Mouse (Mus musculus) neutrophil, adult 5-6 weeks (primary cell): ENCODE measurements around the gene Trex1. TPM values are rescaled to one million over a fixed set of nuclear protein-coding genes. Genes with fewer than 3 reads are reported as not detected.

Experiments
- ATAC-seq: fragments of 151-379, 151-347 bp; 2 replicates; pipeline ENCODE4 v1.8.0; 2017; ENCODE audit warnings: mild to moderate bottlenecking, moderate TSS enrichment; ENCODE audit not compliant: insufficient number of reproducible peaks, poor library complexity, low FRiP score, severe bottlenecking; ENCODE audit errors: extremely low read depth
- total RNA-seq: library from RNA; stranded (forward); fragments of 200-1000 nt; gene quantifications from 2 replicates; pipeline ENCODE4 v1.2.3, GENCODE M21; 2017

Trex1 gene
- total RNA-seq, 1 experiment from 2014 or later, result 29.1 TPM

DNA sequence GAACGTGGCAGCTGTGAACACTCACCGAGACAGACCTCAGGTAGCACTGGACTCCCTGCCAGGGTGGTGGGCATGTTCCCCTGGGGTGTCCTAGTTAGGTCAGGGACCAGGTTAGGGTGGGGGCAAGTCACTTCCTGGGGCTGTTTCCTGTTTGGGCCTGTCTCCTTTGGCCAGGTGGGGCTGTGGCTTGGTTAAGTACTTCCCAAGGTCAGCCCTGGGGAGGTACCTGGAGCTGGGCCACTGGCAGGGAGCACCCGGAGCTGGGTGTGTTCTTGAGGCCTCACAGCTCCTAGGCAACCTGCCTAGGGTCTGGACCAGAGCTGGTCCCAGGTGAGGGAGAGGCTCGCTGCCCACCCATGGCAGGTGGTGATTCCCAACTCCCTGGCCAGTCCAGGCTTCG is 30.6 kb downstream of the Trex1 start:
- ATAC-seq, result no peak

DNA sequence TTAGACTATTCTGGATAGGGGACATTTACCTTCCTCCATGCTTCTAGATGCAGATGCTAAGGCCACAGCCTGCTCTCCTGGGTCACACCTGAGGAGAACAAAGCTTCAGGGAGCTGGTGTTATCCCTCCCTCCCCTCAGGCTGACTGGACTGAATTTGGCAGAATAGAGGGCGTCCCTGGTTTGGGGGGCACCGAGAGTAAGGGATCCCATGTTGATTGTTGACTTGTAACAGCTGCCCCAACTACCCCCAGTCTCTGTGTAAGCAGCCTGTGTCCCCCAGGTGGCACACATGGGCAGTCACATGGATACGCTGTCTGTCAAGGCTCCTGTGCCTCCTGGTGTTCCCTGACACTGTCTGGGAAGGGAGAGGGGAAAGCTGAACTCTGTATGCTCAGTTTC is 31.1 kb downstream of the Trex1 start:
- ATAC-seq, result no peak

DNA sequence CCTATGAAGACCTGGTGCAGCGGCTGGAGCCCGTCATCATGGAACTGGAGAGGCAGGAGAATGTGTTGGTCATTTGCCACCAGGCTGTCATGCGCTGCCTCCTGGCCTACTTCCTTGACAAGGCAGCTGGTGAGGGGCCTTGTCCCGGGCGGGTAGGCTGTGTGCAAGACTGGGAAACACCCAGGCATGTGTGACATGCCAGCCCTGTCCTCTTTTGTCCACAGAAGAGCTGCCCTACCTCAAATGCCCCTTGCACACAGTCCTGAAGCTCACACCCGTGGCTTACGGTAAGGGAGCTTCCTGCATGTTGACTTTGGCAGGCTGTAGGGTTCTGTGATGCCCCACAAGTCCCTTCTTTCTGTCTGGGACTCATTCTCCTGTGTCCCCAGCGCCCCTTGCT is 32.0 kb downstream of the Trex1 start:
- no peak for ATAC-seq

GRCm38 (mm10) chr9:109022866-109023685 is 36.5 kb downstream of the Trex1 start:
- peak; percentile 59 for ATAC-seq

DNA sequence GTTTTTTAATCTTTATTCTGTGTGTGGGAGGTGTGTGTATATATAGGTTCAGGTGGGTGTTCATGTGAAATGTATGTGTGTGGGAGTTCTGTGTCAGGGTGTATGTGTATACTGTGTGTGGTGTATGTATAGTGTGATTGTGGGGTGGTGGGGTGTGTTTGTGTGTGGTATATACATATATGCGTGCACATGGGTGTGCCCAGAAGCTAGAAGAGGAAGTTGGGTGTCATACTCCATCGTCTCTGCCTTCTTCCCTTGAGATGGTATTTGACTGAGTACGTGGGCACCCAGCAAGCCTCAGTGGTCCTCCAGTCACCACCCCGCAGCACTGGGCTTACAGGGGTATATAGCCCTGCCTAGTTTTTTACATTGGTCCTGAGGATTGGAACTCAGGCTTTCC is 38.1 kb downstream of the Trex1 start:
- peak; percentile 83 for ATAC-seq

DNA sequence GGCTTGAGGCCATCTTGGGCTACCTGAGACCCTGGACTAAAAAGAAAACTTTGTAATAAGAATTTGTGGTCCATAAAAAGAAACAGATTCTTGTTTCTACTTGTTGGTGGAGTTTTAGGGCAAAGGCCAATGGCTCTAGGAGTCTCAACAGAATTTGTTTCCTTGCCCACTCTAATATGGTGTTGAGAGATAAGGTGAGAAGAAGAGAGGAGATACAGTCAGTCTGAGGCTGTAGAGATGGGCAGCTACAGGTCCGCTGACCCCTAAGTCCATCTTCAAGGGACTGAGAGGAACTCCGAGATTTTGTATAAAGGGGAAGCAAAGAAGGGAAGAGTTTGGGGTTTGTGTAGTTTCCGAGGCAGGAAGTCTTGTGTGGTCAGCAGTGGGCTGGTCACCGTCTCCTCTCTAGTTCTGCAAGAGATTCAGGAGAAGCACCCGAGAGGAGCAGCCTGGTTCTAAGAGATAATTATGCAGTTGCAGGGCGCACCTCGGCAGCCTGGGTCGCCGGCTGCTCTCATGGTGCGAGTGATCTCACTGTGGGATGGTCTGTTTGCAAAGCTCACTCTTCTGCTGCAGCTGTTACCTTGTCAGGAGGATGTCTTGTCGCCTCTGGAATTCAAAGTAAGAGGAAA is 42.4 kb downstream of the Trex1 start:
- ATAC-seq, result no peak

DNA sequence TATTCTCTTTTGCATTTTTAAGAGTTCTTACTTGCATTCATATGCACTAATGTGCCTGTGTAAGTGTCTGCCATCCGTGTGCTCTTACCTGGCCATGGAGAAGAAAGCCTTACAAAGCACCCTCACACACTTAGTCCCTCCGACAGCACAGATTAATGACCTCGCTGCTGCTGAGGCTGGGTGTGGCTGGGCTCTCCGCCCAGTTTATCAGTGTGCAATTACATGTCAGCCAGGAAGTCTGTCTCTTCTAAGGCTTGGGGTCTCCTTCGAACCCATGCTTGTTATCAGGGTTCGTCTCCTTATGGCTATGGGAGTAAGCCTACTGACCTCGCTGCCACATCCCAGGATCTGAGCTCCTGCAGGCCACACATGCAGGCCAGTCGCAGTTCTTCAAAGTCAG is 44.1 kb downstream of the Trex1 start:
- ATAC-seq, result no peak

- no peak for ATAC-seq
These were observed 49.2 kb downstream of the Trex1 start for GRCm38 (mm10) chr9:109010316-109010690.

GRCm38 (mm10) chr9:109009636-109010315 is 49.8 kb downstream of the Trex1 start:
- peak; percentile 93 for ATAC-seq

GRCm38 (mm10) chr9:109008994-109009635 is 50.4 kb downstream of the Trex1 start:
- ATAC-seq, result no peak

- no peak for ATAC-seq
These were observed 51.5 kb downstream of the Trex1 start for GRCm38 (mm10) chr9:109008081-109008480.

Other genes starting within 250 kb of the Trex1 start
- gene Celsr3, start 233.4 kb downstream of the Trex1 start, total RNA-seq, result 2.1 and 2.5 TPM in 2 replicates
- 2.4 and 8.5 TPM in 2 replicates for gene Slc26a6, start 206.5 kb downstream of the Trex1 start, total RNA-seq
- gene Tmem89, start 145.1 kb downstream of the Trex1 start, total RNA-seq, result not detected in 2 replicates
- gene Uqcrc1, start 123.1 kb downstream of the Trex1 start, total RNA-seq, result 82.3 and 109 TPM in 2 replicates
- 2.0 and 2.3 TPM in 2 replicates for gene Col7a1, start 106.1 kb downstream of the Trex1 start, total RNA-seq
- 0.49 TPM in 1 of 2 replicates, not detected in the other for gene Ucn2, start 73.7 kb downstream of the Trex1 start, total RNA-seq
- gene Pfkfb4, start 68.0 kb downstream of the Trex1 start, total RNA-seq, result 147 and 153 TPM in 2 replicates
- 1,927 and 2,078 TPM in 2 replicates for gene Shisa5, start 21.2 kb downstream of the Trex1 start, total RNA-seq
- 15.9 and 22.6 TPM in 2 replicates for gene Atrip, start 14.4 kb upstream of the Trex1 start, total RNA-seq
- 5.8 and 5.9 TPM in 2 replicates for gene Ccdc51, start 22.8 kb upstream of the Trex1 start, total RNA-seq
- 99.2 and 100 TPM in 2 replicates for gene Tma7, start 22.9 kb upstream of the Trex1 start, total RNA-seq
- 0.12 and 1.0 TPM in 2 replicates for gene Plxnb1, start 35.7 kb upstream of the Trex1 start, total RNA-seq
- 0.93 TPM in 1 of 2 replicates, not detected in the other for gene Fbxw21, start 102.3 kb upstream of the Trex1 start, total RNA-seq
- gene Fbxw13, start 136.2 kb upstream of the Trex1 start, total RNA-seq, result 0.81 and 1.4 TPM in 2 replicates
- not detected in 2 replicates for gene Fbxw20, start 175.0 kb upstream of the Trex1 start, total RNA-seq
- not detected in 2 replicates for gene Fbxw14, start 227.9 kb upstream of the Trex1 start, total RNA-seq